Mouse (Mus musculus): ENCODE results near the gene BC051019. TPM values are rescaled to one million over a fixed set of nuclear protein-coding genes. Genes with fewer than 3 reads are reported as not detected.

The BC051019 gene
- not detected in 2 replicates for polyA plus RNA-seq (2012; ENCODE audit: insufficient read depth, insufficient read length, low replicate concordance, missing spikeins)

GRCm38 (mm10) chr7:109723697-109724096, at the start of gene BC051019:
BC051019 (minus strand) TSS chr7:109723850.
- Histone ChIP-seq H3K27ac (ENCODE audit: insufficient read depth, low read depth, low read length) (no peak within 1 kb of the TSS), H3K4me1 (ENCODE audit: control insufficient read depth, insufficient read depth, low read length) (peaks cover 1% of the 10 kb centered on the region; the same call in 1 of the 2 replicates), H3K4me3 (ENCODE audit: insufficient read depth, low read depth, low read length) (no peak within 1 kb of the TSS)
- 96% methylated on average over 5 of the region's 5 CpGs for WGBS
- no peak for TF ChIP-seq CTCF (IDR thresholded peaks at IDR 0.05; ENCODE audit: insufficient read depth, low read depth, low read length)
- TF ChIP-seq POLR2A (IDR thresholded peaks at IDR 0.05; ENCODE audit: insufficient read depth, low read depth, low read length), result no peak

- TF ChIP-seq POLR2A (IDR thresholded peaks at IDR 0.05; ENCODE audit: insufficient read depth, low read depth, low read length) (no peak), CTCF (IDR thresholded peaks at IDR 0.05; ENCODE audit: insufficient read depth, low read depth, low read length) (no peak)
- Histone ChIP-seq H3K4me1 (ENCODE audit: control insufficient read depth, insufficient read depth, low read length) (no peaks in the 10 kb centered on the region), H3K4me3 (ENCODE audit: insufficient read depth, low read depth, low read length) (no peak overlapping the region), H3K27ac (ENCODE audit: insufficient read depth, low read depth, low read length) (no peak overlapping the region)
Measured at GRCm38 (mm10) chr7:109772251-109772650, 48.6 kb upstream of the BC051019 start.

- H3K27ac ChIP-seq (ENCODE audit: insufficient read depth, low read depth, low read length), result no peak overlapping the region
- 53% methylated on average over 2 of the region's 2 CpGs for WGBS
- H3K4me3 ChIP-seq (ENCODE audit: insufficient read depth, low read depth, low read length), result no peak overlapping the region
- H3K4me1 ChIP-seq (ENCODE audit: control insufficient read depth, insufficient read depth, low read length), result 0 out of 2 replicates have a peak, but pooled peaks cover 2% of the 10 kb centered on the region
- TF ChIP-seq POLR2A (IDR thresholded peaks at IDR 0.05; ENCODE audit: insufficient read depth, low read depth, low read length) (no peak), CTCF (IDR thresholded peaks at IDR 0.05; ENCODE audit: insufficient read depth, low read depth, low read length) (no peak)
Measured at GRCm38 (mm10) chr7:109768699-109769383, 45.2 kb upstream of the BC051019 start.

GRCm38 (mm10) chr7:109767575-109768350, 44.1 kb upstream of the BC051019 start:
- Histone ChIP-seq H3K27ac (ENCODE audit: insufficient read depth, low read depth, low read length) (no peak overlapping the region), H3K4me1 (ENCODE audit: control insufficient read depth, insufficient read depth, low read length) (0 out of 2 replicates have a peak, but pooled peaks cover 2% of the 10 kb centered on the region), H3K4me3 (ENCODE audit: insufficient read depth, low read depth, low read length) (no peak overlapping the region)
- WGBS, result 80% methylated on average over 7 of the region's 7 CpGs
- no peak for TF ChIP-seq POLR2A (IDR thresholded peaks at IDR 0.05; ENCODE audit: insufficient read depth, low read depth, low read length)
- TF ChIP-seq CTCF (IDR thresholded peaks at IDR 0.05; ENCODE audit: insufficient read depth, low read depth, low read length), result no peak

- WGBS, result 21% methylated on average over 2 of the region's 2 CpGs
- 0 out of 2 replicates have a peak, but pooled peaks cover 2% of the 10 kb centered on the region for H3K4me1 ChIP-seq (ENCODE audit: control insufficient read depth, insufficient read depth, low read length)
- H3K27ac ChIP-seq (ENCODE audit: insufficient read depth, low read depth, low read length), result no peak overlapping the region
- H3K4me3 ChIP-seq (ENCODE audit: insufficient read depth, low read depth, low read length), result no peak overlapping the region
- TF ChIP-seq CTCF (IDR thresholded peaks at IDR 0.05; ENCODE audit: insufficient read depth, low read depth, low read length), result no peak
- no peak for TF ChIP-seq POLR2A (IDR thresholded peaks at IDR 0.05; ENCODE audit: insufficient read depth, low read depth, low read length)
Measured at GRCm38 (mm10) chr7:109764009-109764408, 40.4 kb upstream of the BC051019 start.

GRCm38 (mm10) chr7:109756291-109756690, 32.6 kb upstream of the BC051019 start:
- H3K4me3 ChIP-seq (ENCODE audit: insufficient read depth, low read depth, low read length), result no peak overlapping the region
- no peak overlapping the region for H3K27ac ChIP-seq (ENCODE audit: insufficient read depth, low read depth, low read length)
- 91% methylated on average over 3 of the region's 3 CpGs for WGBS
- TF ChIP-seq POLR2A (IDR thresholded peaks at IDR 0.05; ENCODE audit: insufficient read depth, low read depth, low read length) (no peak), CTCF (IDR thresholded peaks at IDR 0.05; ENCODE audit: insufficient read depth, low read depth, low read length) (no peak)
- peaks cover 4% of the 10 kb centered on the region; the same call in 1 of the 2 replicates for H3K4me1 ChIP-seq (ENCODE audit: control insufficient read depth, insufficient read depth, low read length)

GRCm38 (mm10) chr7:109754034-109754433, 30.4 kb upstream of the BC051019 start:
- H3K27ac ChIP-seq (ENCODE audit: insufficient read depth, low read depth, low read length), result no peak overlapping the region
- peaks cover 4% of the 10 kb centered on the region; the same call in 1 of the 2 replicates for H3K4me1 ChIP-seq (ENCODE audit: control insufficient read depth, insufficient read depth, low read length)
- no peak overlapping the region for H3K4me3 ChIP-seq (ENCODE audit: insufficient read depth, low read depth, low read length)
- TF ChIP-seq POLR2A (IDR thresholded peaks at IDR 0.05; ENCODE audit: insufficient read depth, low read depth, low read length) (no peak), CTCF (IDR thresholded peaks at IDR 0.05; ENCODE audit: insufficient read depth, low read depth, low read length) (no peak)
- 83% methylated on average over 8 of the region's 8 CpGs for WGBS

GRCm38 (mm10) chr7:109752008-109752925, 28.6 kb upstream of the BC051019 start, which contains the start of gene Tmem9b:
Tmem9b (minus strand) TSS chr7:109752875.
- Histone ChIP-seq H3K27ac (ENCODE audit: insufficient read depth, low read depth, low read length) (peak within 1 kb of the TSS; percentile 82), H3K4me1 (ENCODE audit: control insufficient read depth, insufficient read depth, low read length) (peaks cover 6% of the 10 kb centered on the region; the same call in 1 of the 2 replicates), H3K4me3 (ENCODE audit: insufficient read depth, low read depth, low read length) (peak within 1 kb of the TSS; percentile 93)
- TF ChIP-seq CTCF (IDR thresholded peaks at IDR 0.05; ENCODE audit: insufficient read depth, low read depth, low read length) (no peak), POLR2A (IDR thresholded peaks at IDR 0.05; ENCODE audit: insufficient read depth, low read depth, low read length) (peak; percentile 85)
- under 1% methylated on average over 74 of the region's 74 CpGs for WGBS
